Mouse (Mus musculus): Measurements from ENCODE around the gene Traf3.

DNA sequence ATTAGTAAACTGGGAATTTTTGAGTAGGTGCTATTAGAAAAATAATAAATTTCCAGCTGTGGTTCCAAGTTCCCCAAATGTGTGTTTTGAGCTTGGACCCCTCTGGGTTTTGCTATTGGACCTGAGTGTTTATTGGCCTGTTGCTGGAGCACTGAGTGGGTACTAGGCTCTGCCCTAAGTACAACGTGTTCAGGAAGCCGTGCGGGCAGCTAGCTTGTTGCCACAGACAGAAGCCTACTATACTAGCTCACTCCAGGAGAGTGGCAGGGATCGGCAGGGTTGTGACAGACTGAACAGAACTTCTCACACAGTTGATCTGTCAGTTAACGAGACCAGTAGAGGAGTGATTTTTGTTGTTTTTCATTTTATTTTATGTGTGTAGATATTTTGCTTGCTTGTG lies 24.2 kb downstream of the Traf3 start:
- TF ChIP-seq CTCF (IDR thresholded peaks at IDR 0.05; ENCODE audit: low read depth): no peak
- TF ChIP-seq EP300 (IDR thresholded peaks at IDR 0.05; ENCODE audit: low read depth): no peak

Data from liver, embryonic 14.5 days (tissue).